Comparison of ENCODE assay signal across 8 mouse cellular contexts in the genomic region with DNA sequence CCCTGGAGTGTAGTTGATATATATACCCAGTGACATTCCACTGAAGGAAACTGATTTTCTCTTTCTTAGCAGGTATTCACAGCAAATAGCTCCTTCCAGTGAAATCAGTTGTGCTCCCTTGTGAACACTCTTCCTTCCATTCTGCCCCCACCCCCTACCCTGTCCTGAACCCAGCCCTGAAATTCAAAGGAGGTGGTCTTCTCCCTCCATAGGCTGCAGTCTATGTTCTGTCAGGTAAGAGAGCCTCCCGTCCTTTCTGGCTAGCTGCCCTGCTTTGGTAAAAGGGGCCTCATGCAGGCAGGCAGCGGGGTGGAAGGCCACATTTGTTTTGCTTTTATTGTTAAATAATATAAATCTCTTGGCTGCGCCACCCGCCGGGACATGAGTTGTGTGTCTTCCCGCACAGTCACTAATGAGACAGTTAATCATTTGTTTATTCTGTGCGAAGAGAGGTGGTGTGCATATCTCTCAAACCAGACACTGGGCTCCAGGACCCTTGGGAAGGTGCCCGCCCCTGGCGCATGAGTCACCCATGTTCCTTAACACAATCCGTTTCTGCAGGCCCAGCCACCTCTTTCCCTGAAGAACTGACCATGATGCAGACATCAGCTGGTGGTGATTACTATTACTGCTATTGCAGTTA.
A peak's percentile ranks its signal among the peaks of the same experiment; 100 is the strongest.
DNase-seq lines count a peak whose midpoint lies in the region; ATAC-seq and TF ChIP-seq lines count a peak whose summit lies in the region.
"Had no signal": no experiment of that assay in that cellular context is flagged by ENCODE, and none has a peak within 500 bp of the region (broad histone marks: within the 10 kb centered on the region; RNA-seq: fewer than 3 reads in every experiment).

No protein-coding gene starts in this region.

- no peaks in the 10 kb centered on the region for H3K9me3 ChIP-seq in MEL (replicated peaks; ENCODE audit: insufficient read depth, low read length)
- H3K9me3 ChIP-seq in heart, embryonic 12.5 days (replicated peaks) = no peaks in the 10 kb centered on the region
- no peaks in the 10 kb centered on the region for H3K9me3 ChIP-seq in liver, embryonic 13.5 days (replicated peaks)
- no peaks in the 10 kb centered on the region for H3K9me3 ChIP-seq in stomach, embryonic 14.5 days (ENCODE audit: control insufficient read depth, low read depth, low read length)

- peak overlapping the region; percentile 41 for H3K27ac ChIP-seq in MEL (ENCODE audit: control insufficient read depth, low read depth, low read length)
- peak overlapping the region; percentile 82 for H3K27ac ChIP-seq in heart, embryonic 12.5 days (ENCODE audit: poor library complexity, severe bottlenecking)
- peak overlapping the region; percentile 99 for H3K27ac ChIP-seq in liver, embryonic 13.5 days
- H3K27ac ChIP-seq in stomach, embryonic 14.5 days (ENCODE audit: low read length) = no peak overlapping the region
- H3K27ac ChIP-seq: macrophage had no signal

- ATAC-seq in heart, embryonic 12.5 days (ENCODE audit: insufficient number of reproducible peaks, low FRiP score) = peak; percentile 94
- peak; percentile 95 for ATAC-seq in liver, embryonic 13.5 days (ENCODE audit: low read depth)
- ATAC-seq in stomach, embryonic 14.5 days (ENCODE audit: insufficient number of reproducible peaks, insufficient read depth, low FRiP score, low read depth) = peak; percentile 88; the same call in 1 of the 2 replicates

- TF ChIP-seq CTCF in MEL (IDR thresholded peaks at IDR 0.05 in 2 of 3, conservative IDR thresholded peaks at IDR 0.05 in 1 of 3; ENCODE audit: control insufficient read depth in 1 of 3, insufficient read depth in 1 of 3, low read depth in 2 of 3, low read length in 3 of 3, poor library complexity in 1 of 3, severe bottlenecking in 1 of 3) = no peak

- no peaks in the 10 kb centered on the region for H3K79me2 ChIP-seq in MEL (ENCODE audit: control insufficient read depth, insufficient read depth, low read length, poor library complexity)

- H3K4me3 ChIP-seq in MEL (ENCODE audit: control insufficient read depth in 1 of 2, insufficient read depth in 1 of 2, low read depth in 2 of 2, low read length in 2 of 2) = peak overlapping the region; percentile 11 to 13; a peak in 2 of 4 replicates
- H3K4me3 ChIP-seq in heart, embryonic 12.5 days = no peak overlapping the region
- peak overlapping the region; percentile 47 for H3K4me3 ChIP-seq in liver, embryonic 13.5 days (replicated peaks)
- no peak overlapping the region for H3K4me3 ChIP-seq in stomach, embryonic 14.5 days (ENCODE audit: low read depth, low read length)

- 18% methylated on average over 10 of the region's 10 CpGs for WGBS in heart, embryonic 12.5 days
- 9% methylated on average over 10 of the region's 10 CpGs for WGBS in liver, embryonic 13.5 days (ENCODE audit: insufficient replicate concordance)
- WGBS in stomach, embryonic 14.5 days = 15% methylated on average over 10 of the region's 10 CpGs

- no peak overlapping the region for H3K9ac ChIP-seq in MEL (ENCODE audit: control insufficient read depth, low read depth, low read length, poor library complexity, severe bottlenecking)
- H3K9ac ChIP-seq in heart, embryonic 12.5 days = no peak overlapping the region
- peak overlapping the region; percentile 75 for H3K9ac ChIP-seq in liver, embryonic 13.5 days
- H3K9ac ChIP-seq in stomach, embryonic 14.5 days (replicated peaks; ENCODE audit: low read depth, low read length) = no peak overlapping the region

- peaks cover 0 to 19% of the 10 kb centered on the region in 2 experiments; a peak in 3 of 4 replicates for H3K4me1 ChIP-seq in MEL (ENCODE audit: control insufficient read depth in 1 of 2, insufficient read depth in 2 of 2, low read length in 2 of 2)
- peaks cover 24% of the 10 kb centered on the region for H3K4me1 ChIP-seq in heart, embryonic 12.5 days (replicated peaks)
- H3K4me1 ChIP-seq in liver, embryonic 13.5 days (replicated peaks) = peaks cover 60% of the 10 kb centered on the region
- peaks cover 8% of the 10 kb centered on the region; the same call in 1 of the 2 replicates for H3K4me1 ChIP-seq in stomach, embryonic 14.5 days (ENCODE audit: control insufficient read depth, insufficient read depth, low read length)

- TF ChIP-seq EP300 in MEL (IDR thresholded peaks at IDR 0.05; ENCODE audit: low read depth in 1 of 2, low read length in 2 of 2) = 0 out of 4 replicates have a peak, but pooled peaks of 1 of the 2 experiments have one; percentile 28

- peak overlapping the region; percentile 38 for H3K4me2 ChIP-seq in heart, embryonic 12.5 days
- H3K4me2 ChIP-seq in liver, embryonic 13.5 days = peak overlapping the region; percentile 79
- H3K4me2 ChIP-seq in stomach, embryonic 14.5 days (replicated peaks; ENCODE audit: low read depth, low read length) = no peak overlapping the region

- DNase-seq in MEL (ENCODE audit: low read depth, low spot score) = peak; percentile 90
- peak; percentile 66 for DNase-seq in Muller cell, postnatal 12 days (ENCODE audit: inconsistent ontology term)
- peak; percentile 85 for DNase-seq in liver, embryonic 13.5 days
- no peak for DNase-seq in right cerebral cortex, postnatal 14 days
- no peak for DNase-seq in ovary, adult 18-20 months (ENCODE audit: low spot score)

- H3K27me3 ChIP-seq in MEL (ENCODE audit: control insufficient read depth in 1 of 2, insufficient read depth in 2 of 2, low read length in 2 of 2) = peaks cover 0 to 1% of the 10 kb centered on the region in 2 experiments; a peak in 1 of 4 replicates
- H3K27me3 ChIP-seq in heart, embryonic 12.5 days (replicated peaks) = no peaks in the 10 kb centered on the region
- no peaks in the 10 kb centered on the region for H3K27me3 ChIP-seq in liver, embryonic 13.5 days
- no peaks in the 10 kb centered on the region for H3K27me3 ChIP-seq in stomach, embryonic 14.5 days (ENCODE audit: control insufficient read depth, insufficient read depth, low read length)

- no peak for TF ChIP-seq POLR2A in MEL (IDR thresholded peaks at IDR 0.05; ENCODE audit: control insufficient read depth in 1 of 2, insufficient read depth in 1 of 2, low read depth in 1 of 2, low read length in 2 of 2, poor library complexity in 1 of 2)

- TF ChIP-seq RAD21 in MEL (IDR thresholded peaks at IDR 0.05; ENCODE audit: low read depth, low read length) = no peak

- H3K36me3 ChIP-seq in MEL (ENCODE audit: control insufficient read depth in 1 of 2, insufficient read depth in 2 of 2, low read length in 2 of 2) = peaks cover 0 to 16% of the 10 kb centered on the region in 2 experiments; a peak in 2 of 4 replicates
- no peaks in the 10 kb centered on the region for H3K36me3 ChIP-seq in heart, embryonic 12.5 days
- H3K36me3 ChIP-seq in liver, embryonic 13.5 days = no peaks in the 10 kb centered on the region
- no peaks in the 10 kb centered on the region for H3K36me3 ChIP-seq in stomach, embryonic 14.5 days (ENCODE audit: control insufficient read depth, insufficient read depth, low read length)

TF ChIP-seq in MEL, 35 proteins besides CTCF, POLR2A, EP300 and RAD21:
- TF ChIP-seq MYC (IDR thresholded peaks at IDR 0.05; ENCODE audit: low read depth, low read length) (no peak), TAL1 (IDR thresholded peaks at IDR 0.05; ENCODE audit: low read length) (peak; percentile 84; the same call in 1 of the 2 replicates), MXI1 (IDR thresholded peaks at IDR 0.05; ENCODE audit: low read depth, low read length) (peak; percentile 57; the same call in 1 of the 2 replicates), NELFE (IDR thresholded peaks at IDR 0.05; ENCODE audit: low read depth, low read length) (no peak), GABPA (IDR thresholded peaks at IDR 0.05; ENCODE audit: low read depth, low read length) (no peak), MYB (IDR thresholded peaks at IDR 0.05; ENCODE audit: low read depth, low read length) (no peak), MAX (IDR thresholded peaks at IDR 0.05; ENCODE audit: low read length) (peak; percentile 14; the same call in 1 of the 2 replicates), CHD2 (IDR thresholded peaks at IDR 0.05; ENCODE audit: low read length) (0 out of 2 replicates have a peak, but pooled peaks have one; percentile 4), MAZ (IDR thresholded peaks at IDR 0.05; ENCODE audit: low read depth, low read length) (peak; percentile 7; the same call in 1 of the 2 replicates), KAT2A (conservative IDR thresholded peaks at IDR 0.05; ENCODE audit: low read depth, low read length) (no peak), ZMIZ1 (IDR thresholded peaks at IDR 0.05; ENCODE audit: low read depth, low read length) (0 out of 2 replicates have a peak, but pooled peaks have one; percentile 19), JUND (IDR thresholded peaks at IDR 0.05; ENCODE audit: low read depth, low read length) (peak; percentile 85; the same call in 1 of the 2 replicates), TCF12 (IDR thresholded peaks at IDR 0.05; ENCODE audit: low read depth, low read length) (no peak)
TF ChIP-seq in MEL: peak in this region for 7.

Comparison
In these comparisons a context has a peak if more than half of its experiments do, and no peak if none do; other contexts are left out.
1. DNase-seq: peak in MEL (single experiment), Muller cell, postnatal 12 days (single experiment) and liver, embryonic 13.5 days (single experiment); none in right cerebral cortex, postnatal 14 days (single experiment) and ovary, adult 18-20 months (single experiment).
2. H3K4me3 ChIP-seq: peak in MEL (2 of 2) and liver, embryonic 13.5 days (single experiment); none in heart, embryonic 12.5 days (single experiment) and stomach, embryonic 14.5 days (single experiment).
3. Peak in every context shown above with its lines, with median percentiles within 50 percentile points of each other: ATAC-seq.